In the genomic region with DNA sequence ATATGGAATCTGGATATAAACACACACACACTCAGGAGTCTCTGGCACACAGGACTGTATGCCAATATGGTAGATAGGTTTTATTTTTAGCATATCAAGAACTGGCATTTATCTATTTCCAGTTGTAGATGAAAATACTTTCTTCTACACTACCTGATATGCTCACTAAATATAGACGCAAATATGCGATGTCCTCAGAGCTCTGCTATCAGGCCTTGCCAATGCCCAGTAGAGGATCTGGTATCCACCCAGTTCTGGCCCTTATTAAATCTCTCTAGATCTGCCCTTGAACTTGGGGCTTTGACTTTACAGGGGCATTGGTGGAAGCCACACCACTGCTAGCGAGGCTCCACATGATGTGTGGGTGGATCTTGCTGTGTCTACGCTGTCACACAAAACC, we compare ENCODE assay signal across 22 mouse cellular contexts. TPM values are rescaled to one million over a fixed set of nuclear protein-coding genes. Genes with fewer than 3 reads are reported as not detected.
"Had no signal": no experiment of that assay in that cellular context is flagged by ENCODE, and none has a peak within 500 bp of the region (broad histone marks: within the 10 kb centered on the region; RNA-seq: fewer than 3 reads in every experiment).

No protein-coding gene starts in this region.

- H3K4me2 ChIP-seq: lung, embryonic 15.5 days; midbrain, embryonic 11.5 days; midbrain, embryonic 13.5 days; midbrain, embryonic 15.5 days; neural tube, embryonic 12.5 days; stomach, embryonic 15.5 days had no signal

- DNase-seq: lung, postnatal 14 days; lung, postnatal 36 days; right cerebral cortex, postnatal 14 days; thymus, adult 2 months; thymus, postnatal 25 days; thymus, postnatal 4 days had no signal

- H3K27ac ChIP-seq: lung, embryonic 15.5 days; macrophage; midbrain, embryonic 13.5 days; midbrain, embryonic 15.5 days; neural tube, embryonic 12.5 days; stomach, embryonic 15.5 days; stomach, postnatal 0 days had no signal

- H3K9me3 ChIP-seq: lung, embryonic 15.5 days; megakaryocyte, embryonic 14.5 days; midbrain, embryonic 13.5 days; midbrain, embryonic 15.5 days; neural tube, embryonic 12.5 days; stomach, embryonic 15.5 days had no signal

- H3K4me1 ChIP-seq: lung, embryonic 15.5 days; midbrain, embryonic 13.5 days; midbrain, embryonic 15.5 days; neural tube, embryonic 12.5 days; stomach, embryonic 15.5 days had no signal

- H3K27me3 ChIP-seq: lung, embryonic 15.5 days; midbrain, embryonic 13.5 days; midbrain, embryonic 15.5 days; neural tube, embryonic 12.5 days; stomach, embryonic 15.5 days had no signal

- H3K4me3 ChIP-seq: lung, embryonic 15.5 days; megakaryocyte, embryonic 14.5 days; midbrain, embryonic 13.5 days; midbrain, embryonic 15.5 days; neural tube, embryonic 12.5 days; stomach, embryonic 15.5 days had no signal

- ATAC-seq: lung, postnatal 0 days; midbrain, embryonic 13.5 days; midbrain, embryonic 15.5 days had no signal

- H3K36me3 ChIP-seq: lung, embryonic 15.5 days; midbrain, embryonic 13.5 days; midbrain, embryonic 15.5 days; neural tube, embryonic 12.5 days; stomach, embryonic 15.5 days had no signal

- H3K9ac ChIP-seq: lung, embryonic 15.5 days; midbrain, embryonic 13.5 days; midbrain, embryonic 15.5 days; neural tube, embryonic 12.5 days; stomach, embryonic 15.5 days had no signal

RNA-seq across cellular contexts. Expression of a gene that starts 47.4 kb away (rescaled TPM):
- polyA plus RNA-seq: midbrain, embryonic 11.5 days; midbrain, embryonic 13.5 days; midbrain, embryonic 15.5 days; neural tube, embryonic 12.5 days; neural tube, embryonic 14.5 days had no signal

RNA-seq across cellular contexts. Expression of a gene that starts 54.4 kb away (rescaled TPM):
- total RNA-seq: megakaryocyte progenitor cell, adult 5-6 weeks; midbrain, postnatal 0 days; monocyte, adult 5-6 weeks; neutrophil, adult 5-6 weeks had no signal
- polyA plus RNA-seq: lung, postnatal 0 days; macrophage; midbrain, embryonic 11.5 days; midbrain, embryonic 13.5 days; midbrain, embryonic 15.5 days; midbrain, postnatal 0 days; neural tube, embryonic 12.5 days; neural tube, embryonic 14.5 days; stomach, embryonic 15.5 days; stomach, postnatal 0 days; urinary bladder, adult 2 months had no signal
